Comparison of ENCODE assay signal across 9 mouse cellular contexts in genomic region chr14:19974429-19974828, GRCm38 (mm10). TPM values are rescaled to one million over a fixed set of nuclear protein-coding genes. Genes with fewer than 3 reads are reported as not detected.
A peak's percentile ranks its signal among the peaks of the same experiment; 100 is the strongest.
DNase-seq lines count a peak whose midpoint lies in the region; ATAC-seq and TF ChIP-seq lines count a peak whose summit lies in the region.
"Had no signal": no experiment of that assay in that cellular context is flagged by ENCODE, and none has a peak within 500 bp of the region (broad histone marks: within the 10 kb centered on the region; RNA-seq: fewer than 3 reads in every experiment).

No protein-coding gene starts in this region.

- H3K27ac ChIP-seq in heart, embryonic 11.5 days (ENCODE audit: low read depth, low read length), result no peak overlapping the region
- peak overlapping the region; percentile 94; the same call in 1 of the 2 replicates for H3K27ac ChIP-seq in forebrain, embryonic 14.5 days (ENCODE audit: low read depth, low read length)
- no peak overlapping the region for H3K27ac ChIP-seq in limb, embryonic 14.5 days (replicated peaks; ENCODE audit: low read depth, low read length)

- no peak for DNase-seq in heart, adult 9 months (ENCODE audit: low spot score in 2 of 2)
- DNase-seq in G1E (ENCODE audit: low spot score), result no peak
- DNase-seq in forebrain, embryonic 14.5 days (ENCODE audit: low spot score), result peak; percentile 59
- DNase-seq in limb, embryonic 14.5 days (ENCODE audit: low spot score), result peak; percentile 67
- no peak for DNase-seq in embryo, embryonic 10.5 days (ENCODE audit: low spot score)
- DNase-seq in adrenal gland, adult 18-20 months (ENCODE audit: low spot score in 2 of 2), result no peak

- H3K9ac ChIP-seq in heart, embryonic 11.5 days (ENCODE audit: low read depth, low read length), result no peak overlapping the region
- H3K9ac ChIP-seq in forebrain, embryonic 14.5 days (ENCODE audit: low read length), result peak overlapping the region; percentile 88; the same call in 1 of the 2 replicates
- H3K9ac ChIP-seq in limb, embryonic 14.5 days (ENCODE audit: low read depth, low read length, severe bottlenecking), result peak overlapping the region; percentile 43; the same call in 1 of the 2 replicates
- H3K9ac ChIP-seq: stomach, embryonic 15.5 days had no signal

- WGBS in heart, embryonic 11.5 days (ENCODE audit: insufficient replicate concordance), result 62% methylated on average over 5 of the region's 5 CpGs
- WGBS in forebrain, embryonic 14.5 days, result 49% methylated on average over 5 of the region's 5 CpGs
- WGBS in limb, embryonic 14.5 days, result 15% methylated on average over 5 of the region's 5 CpGs

- TF ChIP-seq CTCF in G1E (IDR thresholded peaks at IDR 0.05; ENCODE audit: low read depth, low read length), result no peak

- no peak for ATAC-seq in heart, embryonic 11.5 days (replicated peaks; ENCODE audit: insufficient number of reproducible peaks, low FRiP score, low TSS enrichment)
- no peak for ATAC-seq in G1E (ENCODE audit: extremely low read depth, insufficient number of reproducible peaks, low FRiP score, poor library complexity, severe bottlenecking)
- no peak for ATAC-seq in forebrain, embryonic 14.5 days
- ATAC-seq in limb, embryonic 14.5 days (ENCODE audit: low FRiP score, low read depth), result no peak
- ATAC-seq in erythroid progenitor cell, adult 5-6 weeks (replicated peaks; ENCODE audit: low FRiP score, poor library complexity, severe bottlenecking), result no peak

- no peak for TF ChIP-seq POLR2A in limb, embryonic 14.5 days (IDR thresholded peaks at IDR 0.05; ENCODE audit: borderline replicate concordance, extremely low read depth, insufficient read depth, insufficient read length)

- peak overlapping the region; percentile 56; the same call in 1 of the 2 replicates for H3K4me2 ChIP-seq in heart, embryonic 11.5 days
- H3K4me2 ChIP-seq in forebrain, embryonic 14.5 days (ENCODE audit: low read length), result peak overlapping the region; percentile 68
- H3K4me2 ChIP-seq in limb, embryonic 14.5 days (replicated peaks; ENCODE audit: low read depth, low read length, severe bottlenecking), result peak overlapping the region; percentile 67

- H3K4me1 ChIP-seq in heart, embryonic 11.5 days (ENCODE audit: control insufficient read depth, insufficient read depth, low read length), result peaks cover 18% of the 10 kb centered on the region
- H3K4me1 ChIP-seq in G1E (ENCODE audit: insufficient read depth, low read depth, low read length), result peaks cover 69% of the 10 kb centered on the region
- peaks cover 44% of the 10 kb centered on the region for H3K4me1 ChIP-seq in forebrain, embryonic 14.5 days (ENCODE audit: control insufficient read depth, insufficient read depth, low read length)
- H3K4me1 ChIP-seq in limb, embryonic 14.5 days (ENCODE audit: control insufficient read depth, insufficient read depth, low read length), result peaks cover 28% of the 10 kb centered on the region

- no peaks in the 10 kb centered on the region for H3K27me3 ChIP-seq in heart, embryonic 11.5 days (ENCODE audit: control insufficient read depth, insufficient read depth, low read length)
- peaks cover 6% of the 10 kb centered on the region for H3K27me3 ChIP-seq in G1E (ENCODE audit: insufficient read depth, low read length)
- no peaks in the 10 kb centered on the region for H3K27me3 ChIP-seq in forebrain, embryonic 14.5 days (replicated peaks; ENCODE audit: control insufficient read depth, insufficient read depth, low read length)
- no peaks in the 10 kb centered on the region for H3K27me3 ChIP-seq in limb, embryonic 14.5 days (ENCODE audit: control insufficient read depth, insufficient read depth, low read length)
- H3K27me3 ChIP-seq: stomach, embryonic 15.5 days had no signal

- no peak overlapping the region for H3K4me3 ChIP-seq in heart, embryonic 11.5 days (ENCODE audit: low read depth, low read length)
- peak overlapping the region; percentile 29; the same call in 1 of the 2 replicates for H3K4me3 ChIP-seq in G1E (ENCODE audit: low read depth, low read length)
- peak overlapping the region; percentile 61 for H3K4me3 ChIP-seq in forebrain, embryonic 14.5 days (ENCODE audit: low read depth, low read length)
- peak overlapping the region; percentile 32 for H3K4me3 ChIP-seq in limb, embryonic 14.5 days (replicated peaks; ENCODE audit: low read length)

- no peaks in the 10 kb centered on the region for H3K9me3 ChIP-seq in heart, embryonic 11.5 days (replicated peaks; ENCODE audit: control insufficient read depth, low read length)
- H3K9me3 ChIP-seq in G1E (replicated peaks), result no peaks in the 10 kb centered on the region
- H3K9me3 ChIP-seq in forebrain, embryonic 14.5 days (replicated peaks; ENCODE audit: control insufficient read depth, low read length), result no peaks in the 10 kb centered on the region
- no peaks in the 10 kb centered on the region for H3K9me3 ChIP-seq in limb, embryonic 14.5 days (ENCODE audit: control insufficient read depth, low read length)
- H3K9me3 ChIP-seq: stomach, embryonic 15.5 days had no signal

- no peaks in the 10 kb centered on the region for H3K36me3 ChIP-seq in heart, embryonic 11.5 days (ENCODE audit: control insufficient read depth, insufficient read depth, low read length)
- no peaks in the 10 kb centered on the region for H3K36me3 ChIP-seq in G1E (replicated peaks)
- no peaks in the 10 kb centered on the region for H3K36me3 ChIP-seq in forebrain, embryonic 14.5 days (ENCODE audit: control insufficient read depth, insufficient read depth, low read length)
- no peaks in the 10 kb centered on the region for H3K36me3 ChIP-seq in limb, embryonic 14.5 days (ENCODE audit: control insufficient read depth, insufficient read depth, low read length)
- H3K36me3 ChIP-seq: stomach, embryonic 15.5 days had no signal

RNA-seq across cellular contexts. Expression of gene Gng2, which starts 3.0 kb away (rescaled TPM):
- 41.1 and 42.4 TPM in 2 replicates for polyA plus RNA-seq in heart, embryonic 11.5 days (2014; fragmentation: Nextera tagmentation; extraction: Ambion mirVana)
- total RNA-seq in G1E (2014; fragmentation: Nextera tagmentation) (85.9 and 90.4 TPM in 2 replicates), G1E (2017) (280 and 293 TPM in 2 replicates)
- 3.4 and 4.3 TPM in 2 replicates for polyA plus RNA-seq in G1E (2012)
- 423 and 429 TPM in 2 replicates for polyA plus RNA-seq in forebrain, embryonic 14.5 days (2014; fragmentation: Nextera tagmentation; extraction: Ambion mirVana)
- polyA plus RNA-seq in limb, embryonic 14.5 days (2012; rRNA removed), result 39.0 and 40.5 TPM in 2 replicates
- polyA plus RNA-seq in limb, embryonic 14.5 days (2014; fragmentation: Nextera tagmentation; extraction: Ambion mirVana), result 52.3 and 67.7 TPM in 2 replicates
- 10 to 100 TPM; 17.5 to 30.5 TPM for total RNA-seq in adrenal gland, adult 18-20 months (2021)
- 18.4 and 21.4 TPM in 2 replicates for total RNA-seq in erythroid progenitor cell, adult 5-6 weeks (2015; ENCODE audit: low replicate concordance)
- total RNA-seq in erythroid progenitor cell, adult 5-6 weeks (2017; ENCODE audit: low replicate concordance), result 4.6 and 6.6 TPM in 2 replicates

Comparison
In these comparisons a context has a peak if more than half of its experiments do, and no peak if none do; other contexts are left out.
1. DNase-seq: peak in forebrain, embryonic 14.5 days (single experiment) and limb, embryonic 14.5 days (single experiment); none in heart, adult 9 months (0 of 2), G1E (single experiment), embryo, embryonic 10.5 days (single experiment) and adrenal gland, adult 18-20 months (0 of 2).
2. Peak in every context shown above with its lines, with median percentiles within 50 percentile points of each other: H3K4me2 ChIP-seq.